Mouse (Mus musculus): ENCODE data around the gene Khnyn. TPM values are rescaled to one million over a fixed set of nuclear protein-coding genes. Genes with fewer than 3 reads are reported as not detected.
A peak's percentile ranks its signal among the peaks of the same experiment; 100 is the strongest.

Khnyn gene
- 10 to 100 TPM; 14.8 to 17.6 TPM for total RNA-seq (2021)
- long read RNA-seq, experiment 1, transcript Khnyn-201 (8 exons, 3,898 nt): major isoform, 13 of 18 reads
- long read RNA-seq, experiment 1, partial matches to known transcripts: 1 of 18 reads
- long read RNA-seq, experiment 1, other reads (novel, unspliced or antisense): 4 of 18 reads
- long read RNA-seq, experiment 2, full-length matches to known transcripts: 20 of 27 reads
- long read RNA-seq, experiment 2, partial matches to known transcripts: 6 of 27 reads
- long read RNA-seq, experiment 2, other reads (novel, unspliced or antisense): 1 of 27 reads

DNA sequence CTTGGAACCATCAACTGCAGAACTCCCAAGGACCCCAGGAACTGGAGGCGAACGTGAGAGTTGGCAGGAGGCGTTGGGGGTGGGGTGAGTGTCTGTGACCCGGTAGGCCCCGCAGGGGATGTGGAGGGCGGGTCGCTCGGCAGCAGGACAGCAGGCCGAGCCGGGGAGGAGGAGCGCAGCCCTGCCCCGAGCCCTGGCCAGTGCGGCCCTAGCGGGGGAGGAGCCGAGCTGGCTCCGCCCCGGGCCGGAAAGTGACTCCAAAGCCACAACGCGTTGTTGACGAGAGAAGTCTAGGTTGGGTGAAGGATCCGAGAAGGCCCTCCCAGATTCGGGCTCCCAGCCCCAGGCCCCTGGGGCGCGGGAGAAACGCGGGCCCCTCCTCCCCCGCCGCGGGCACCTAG, at the start of gene Khnyn:
TSS of gene Khnyn (plus strand) at position 235 of the 401 bp plus-strand sequence.
- peak; percentile 86 to 87 for DNase-seq (ENCODE audit: low spot score in 2 of 2)

DNA sequence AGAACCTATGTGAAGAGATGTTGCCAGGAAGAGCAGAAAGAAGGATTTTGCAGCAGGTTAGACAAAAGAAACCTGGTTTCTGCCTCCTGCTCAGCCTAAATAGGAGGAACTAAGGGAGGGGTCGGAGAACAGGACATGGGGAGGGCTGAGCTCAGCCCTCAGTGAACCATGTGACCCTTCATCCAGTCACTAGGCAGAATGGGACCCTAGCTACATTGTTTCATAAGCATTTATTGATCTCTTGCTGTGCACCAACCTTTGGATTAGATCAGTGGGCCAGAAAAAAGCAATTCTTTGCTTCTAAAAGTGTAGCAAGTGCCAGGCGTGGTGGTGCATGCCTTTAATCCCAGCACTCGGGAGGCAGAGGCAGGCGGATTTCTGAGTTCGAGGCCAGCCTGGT, 46.4 kb upstream of the Khnyn start:
- no peak for DNase-seq (ENCODE audit: low spot score in 2 of 2)

DNA sequence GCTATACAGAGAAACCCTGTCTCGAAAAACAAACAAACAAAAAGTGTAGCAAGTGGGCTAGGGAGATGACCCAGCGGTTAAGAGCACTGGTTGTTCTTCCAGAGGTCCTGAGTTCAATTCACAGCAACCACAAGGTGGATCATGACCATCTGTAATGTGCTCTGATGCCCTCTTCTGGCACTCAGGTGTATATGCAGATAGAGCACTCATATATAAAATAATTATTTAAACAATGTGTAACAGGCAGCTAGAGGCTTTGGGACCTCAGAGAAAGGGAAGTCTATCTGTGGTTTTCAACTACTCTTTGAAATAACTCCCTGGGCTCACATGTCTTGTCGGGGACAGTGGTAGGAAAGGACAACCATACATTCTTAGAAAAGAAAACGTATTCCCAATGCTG, 46.0 kb upstream of the Khnyn start:
- no peak for DNase-seq (ENCODE audit: low spot score in 2 of 2)

DNA sequence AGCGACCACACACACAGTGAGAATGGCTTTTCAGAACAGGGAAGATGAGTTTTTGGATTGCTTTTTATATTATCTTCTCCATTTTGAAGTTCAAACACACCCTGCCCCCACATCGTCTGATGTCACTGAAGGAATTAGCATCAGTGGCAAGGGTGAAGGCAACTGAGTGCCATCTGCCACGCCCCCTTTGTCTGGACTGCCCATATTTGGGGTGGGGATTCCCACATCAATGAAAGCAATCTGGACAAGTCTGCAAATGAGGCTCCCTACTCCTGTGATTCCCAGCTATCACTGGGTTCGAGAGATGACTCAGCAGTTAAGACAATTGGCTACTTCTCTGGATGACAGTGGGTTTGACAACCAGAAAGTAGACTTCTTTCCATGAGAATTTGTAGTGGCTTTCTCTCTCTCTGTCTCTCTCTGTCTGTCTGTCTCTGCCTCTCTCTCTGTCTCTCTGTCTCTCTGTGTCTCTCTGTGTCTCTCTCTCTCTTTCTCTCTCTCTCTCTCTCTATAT, 43.8 kb upstream of the Khnyn start:
- no peak for DNase-seq (ENCODE audit: low spot score in 2 of 2)

DNA sequence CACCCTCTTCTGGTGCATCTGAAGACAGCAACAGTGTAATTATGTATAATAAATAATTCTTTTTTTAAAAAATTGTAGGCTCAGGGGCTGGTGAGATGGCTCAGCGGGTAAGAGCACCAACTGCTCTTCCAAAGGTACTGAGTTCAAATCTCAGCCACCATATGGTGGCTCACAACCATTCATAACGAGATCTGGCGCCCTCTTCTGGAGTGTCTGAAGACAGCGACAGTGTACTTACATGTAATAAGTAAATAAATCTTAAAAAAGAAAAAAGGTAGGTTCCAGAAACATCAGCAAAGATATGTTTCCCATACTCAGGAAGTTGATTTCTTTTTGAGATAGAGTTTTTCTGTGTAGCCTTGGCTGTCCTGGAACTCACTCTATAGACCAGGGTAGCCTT, 42.0 kb upstream of the Khnyn start:
- no peak for DNase-seq (ENCODE audit: low spot score in 2 of 2)

DNA sequence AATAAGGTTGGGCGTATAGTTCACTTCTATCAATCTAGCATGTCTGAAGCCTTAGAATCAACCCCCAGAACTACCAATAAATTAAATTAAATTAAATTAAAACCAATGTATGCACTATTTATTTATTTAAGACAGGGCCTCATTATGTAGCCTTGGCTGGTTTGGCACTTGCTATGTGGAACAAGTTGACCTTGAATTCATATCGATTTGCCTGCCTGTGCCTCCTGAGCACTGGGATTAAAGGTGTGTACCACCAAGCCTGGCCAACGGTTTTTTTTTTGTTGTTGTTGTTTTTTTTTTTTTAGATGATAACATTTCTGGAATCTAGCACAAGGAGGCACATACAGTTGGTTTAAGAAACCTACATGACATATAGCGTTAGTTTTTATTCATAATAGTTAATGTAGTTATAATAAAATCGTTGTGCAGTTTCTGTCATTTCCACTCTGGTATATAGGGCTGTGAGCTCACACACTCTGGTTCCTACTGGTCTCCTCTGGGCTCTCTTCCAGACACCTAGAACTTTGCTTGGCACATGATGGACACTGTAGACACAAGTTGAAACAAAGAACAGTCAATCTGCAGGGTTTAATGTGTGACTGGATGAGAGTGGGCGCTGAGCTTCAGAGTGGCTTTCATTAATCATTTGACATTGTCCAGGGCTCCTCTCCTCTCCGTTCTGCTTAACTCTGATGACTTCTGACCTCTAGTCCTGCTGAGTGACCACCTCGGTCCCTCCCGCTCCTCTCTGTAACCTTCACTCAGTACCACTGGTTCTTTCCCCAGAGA, 39.0 kb upstream of the Khnyn start:
- DNase-seq (ENCODE audit: low spot score in 2 of 2): no peak

DNA sequence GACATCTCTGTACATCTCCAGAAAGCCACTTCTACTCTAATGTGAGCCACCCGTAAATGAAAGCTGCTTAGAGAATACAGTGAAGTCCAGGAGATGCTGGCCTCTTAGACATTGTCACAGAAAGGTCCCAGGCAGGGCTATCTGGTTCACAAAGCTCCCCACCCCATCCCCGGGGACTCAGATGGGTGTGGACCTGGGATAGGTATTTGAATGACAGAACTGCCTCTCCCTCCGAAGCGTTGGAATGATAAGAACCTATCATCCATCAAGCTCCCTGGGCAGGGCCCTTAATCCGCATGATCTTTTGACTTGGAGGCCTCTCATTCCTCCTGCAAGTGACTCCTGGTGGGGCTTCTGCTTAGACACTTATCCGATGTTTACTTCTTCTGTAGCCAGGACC, 33.9 kb upstream of the Khnyn start:
- no peak for DNase-seq (ENCODE audit: low spot score in 2 of 2)

DNA sequence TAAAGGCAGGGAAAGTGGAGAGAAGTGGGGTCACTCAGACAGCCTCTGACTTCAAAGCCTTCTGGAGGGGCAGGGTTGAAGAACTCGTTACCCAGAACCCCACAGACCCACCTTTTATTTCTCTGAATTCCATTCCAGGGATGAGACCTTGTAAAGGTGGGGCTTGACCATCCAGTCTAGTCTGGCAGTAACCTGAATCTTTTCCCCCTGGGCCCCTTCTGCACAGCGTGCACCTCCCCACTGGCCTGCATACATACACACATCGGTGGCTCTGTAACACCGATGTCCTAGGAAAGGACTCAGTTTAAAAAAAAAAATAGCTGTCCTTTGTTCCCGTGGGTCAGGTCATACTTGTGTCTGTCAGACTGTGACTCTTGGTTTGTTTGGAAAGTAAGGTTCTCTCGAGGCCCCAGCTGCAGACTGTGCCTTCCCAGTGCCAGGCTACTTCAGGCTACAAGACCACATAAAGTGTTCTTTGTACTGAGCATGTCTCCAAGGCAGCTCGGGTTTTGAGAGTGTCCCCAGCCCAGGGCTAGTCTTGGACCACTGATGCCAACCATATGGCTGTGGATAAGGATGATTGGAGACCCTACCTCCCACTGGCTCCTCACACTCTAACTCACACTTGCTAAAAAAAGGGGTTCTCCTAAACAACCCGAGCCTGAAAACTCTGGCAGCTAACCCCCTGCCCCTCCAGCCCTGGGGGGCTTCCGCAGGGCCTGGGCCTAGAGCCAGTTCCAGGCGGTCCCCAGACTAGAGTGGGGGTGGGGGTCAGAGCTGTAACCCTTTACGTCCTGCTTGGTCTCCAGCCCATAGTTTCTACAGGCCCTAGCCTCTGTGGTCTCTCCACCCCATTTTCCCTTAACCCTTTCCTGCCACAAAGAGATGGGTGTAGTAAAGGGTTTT, 31.8 kb upstream of the Khnyn start:
- DNase-seq (ENCODE audit: low spot score in 2 of 2): no peak

DNA sequence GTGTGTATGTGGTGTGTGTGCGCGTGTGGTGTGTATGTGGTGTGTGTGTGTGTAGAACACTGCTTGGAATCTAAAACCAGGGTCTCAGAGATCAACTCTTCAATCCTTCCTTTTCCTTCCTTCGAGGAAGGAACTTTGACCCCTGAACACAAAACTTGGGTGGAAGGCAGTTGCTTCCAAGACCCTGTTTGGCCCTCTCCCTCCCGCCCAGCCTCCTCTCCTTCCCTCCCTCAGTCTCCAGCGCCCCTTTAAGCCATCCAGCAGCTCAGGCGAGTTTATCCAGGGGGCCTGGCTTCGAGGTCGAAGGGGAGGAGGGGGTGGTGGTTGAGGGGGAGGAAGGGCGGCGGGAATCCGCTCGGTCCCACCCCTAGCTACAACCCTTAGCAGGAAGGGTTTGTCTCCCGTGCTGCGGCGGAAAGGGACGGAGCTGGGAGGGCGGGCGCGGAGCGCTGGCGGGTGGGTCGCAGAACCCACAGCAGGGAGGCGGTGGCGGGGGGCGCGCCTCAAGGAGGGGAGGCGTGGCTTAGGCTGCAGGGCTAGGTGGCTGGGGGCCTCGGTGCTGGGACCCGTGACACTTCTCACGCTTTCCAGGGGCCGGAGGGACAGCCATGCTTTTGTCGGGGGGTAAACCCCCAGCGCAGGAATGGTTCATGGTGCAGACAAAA, 31.0 kb upstream of the Khnyn start, which contains the start of gene Nynrin:
TSS of gene Nynrin (plus strand) at position 390 of the 665 bp plus-strand sequence.
- peak; percentile 35 to 56 for DNase-seq (ENCODE audit: low spot score in 2 of 2)

DNA sequence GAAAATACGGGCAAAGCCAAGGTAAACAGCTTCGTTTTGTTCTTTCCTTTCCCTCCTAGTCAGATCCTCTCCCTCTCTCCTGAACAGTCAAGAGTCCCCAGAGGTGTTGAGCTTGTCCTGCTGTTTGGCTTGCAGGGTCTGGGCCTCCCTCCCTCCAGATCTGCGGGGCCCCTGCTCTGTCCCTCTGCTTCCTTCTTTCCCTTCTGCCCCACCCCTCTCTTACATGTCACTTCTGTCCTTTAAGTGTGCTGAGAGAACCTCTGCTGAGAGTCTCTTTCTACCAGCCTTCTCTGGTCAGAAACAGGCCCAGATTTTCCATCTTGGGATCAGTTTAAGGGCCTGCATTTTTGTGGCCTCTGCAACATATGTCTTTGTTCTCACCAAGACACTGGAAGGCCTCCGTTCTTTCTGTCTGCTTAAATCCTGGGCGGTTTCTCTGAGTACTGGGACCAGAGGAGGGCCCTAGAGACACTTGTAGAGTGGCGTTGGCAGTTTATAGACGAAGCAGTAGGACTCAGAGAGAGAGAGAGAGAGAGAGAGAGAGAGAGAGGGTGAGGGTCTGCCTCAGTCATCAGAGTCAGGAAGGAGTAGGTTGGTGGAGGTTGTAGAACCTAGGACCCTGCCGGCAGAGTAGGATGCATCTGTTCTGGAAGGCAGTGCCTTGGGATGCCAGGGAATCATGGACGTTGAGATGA, 30.2 kb upstream of the Khnyn start:
- DNase-seq (ENCODE audit: low spot score in 2 of 2): no peak

DNA sequence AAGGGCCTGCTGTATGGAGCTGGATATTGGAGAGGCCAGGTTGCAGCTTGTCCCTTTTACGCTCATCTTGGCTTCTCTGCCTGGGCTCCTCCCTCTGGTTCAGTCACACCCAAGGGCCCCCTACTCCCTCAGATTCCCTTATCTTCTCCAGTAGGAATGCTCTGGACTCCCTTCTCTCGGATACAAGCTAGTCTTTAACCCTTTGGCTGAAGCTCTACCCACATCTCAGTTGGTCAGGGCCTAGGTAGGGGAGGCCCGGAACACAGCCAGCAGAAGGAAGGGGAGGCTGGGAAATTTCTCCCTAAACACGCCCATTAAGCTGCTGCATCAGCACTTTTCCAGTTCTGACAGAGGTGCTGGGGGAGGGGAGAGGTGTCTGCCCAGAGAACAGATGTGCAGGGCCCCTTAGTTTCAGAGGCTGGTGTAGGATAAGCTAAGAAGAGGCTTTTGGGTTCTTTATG, 29.6 kb upstream of the Khnyn start:
- no peak for DNase-seq (ENCODE audit: low spot score in 2 of 2)

DNA sequence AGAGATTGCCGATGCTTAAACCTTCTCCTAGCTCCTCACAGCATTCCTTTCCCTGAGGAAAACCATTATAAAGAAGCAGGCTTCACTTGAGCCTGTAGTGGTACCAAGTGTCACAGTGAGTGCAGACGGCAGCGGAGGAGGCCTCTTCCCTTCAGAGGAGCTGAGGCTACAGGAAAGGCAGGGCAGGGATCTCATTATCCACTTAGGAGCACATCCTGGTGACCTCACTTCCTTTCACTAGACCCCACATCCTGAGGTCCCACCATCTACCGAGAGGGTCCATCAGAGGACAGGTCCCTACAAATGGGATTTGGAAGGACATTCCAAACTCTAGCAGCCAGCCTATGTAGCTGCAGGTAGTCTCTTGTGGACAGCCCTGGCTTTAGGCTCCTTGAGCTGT, 27.2 kb upstream of the Khnyn start:
- DNase-seq (ENCODE audit: low spot score in 2 of 2): no peak

DNA sequence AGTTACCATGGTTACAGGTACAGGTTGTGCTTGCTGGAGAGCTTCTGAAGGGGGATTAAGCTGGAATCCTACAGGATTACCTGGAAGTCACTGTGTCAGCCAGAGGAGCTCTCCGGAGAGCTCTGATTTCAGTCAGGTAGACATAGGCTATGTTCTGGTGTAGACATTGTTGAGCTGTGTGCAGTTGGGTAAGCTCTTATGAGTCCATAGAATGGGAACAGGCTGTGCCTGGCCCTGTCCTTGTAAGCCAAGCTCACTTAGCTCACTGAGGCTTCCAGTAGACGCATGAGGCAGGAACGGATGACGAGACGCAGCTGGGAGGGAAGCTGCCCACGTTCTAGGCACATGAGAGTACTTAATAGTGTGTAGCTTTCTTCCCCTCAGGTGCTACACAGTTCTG, 22.6 kb upstream of the Khnyn start:
- DNase-seq (ENCODE audit: low spot score in 2 of 2): no peak

DNA sequence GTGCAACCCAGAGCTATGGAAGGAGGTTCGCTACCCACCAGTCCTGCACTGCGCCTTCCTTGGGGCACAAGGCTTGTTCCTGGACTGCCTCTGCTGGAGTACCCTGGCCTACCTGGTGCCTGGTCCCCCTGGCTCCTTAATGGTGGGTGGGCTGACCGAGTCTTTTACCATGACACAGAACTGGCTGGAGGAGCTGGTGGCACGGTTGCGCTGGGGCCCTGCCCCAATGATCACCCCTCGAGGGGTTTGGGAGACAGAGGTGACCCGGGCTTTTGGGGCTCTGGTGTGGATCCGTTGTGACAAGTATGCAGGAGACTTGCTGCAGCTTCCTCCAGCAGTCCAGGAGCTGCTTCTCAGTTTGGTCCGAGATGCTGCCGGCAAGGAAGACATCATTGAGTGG, 21.8 kb upstream of the Khnyn start:
- DNase-seq (ENCODE audit: low spot score in 2 of 2): no peak

DNA sequence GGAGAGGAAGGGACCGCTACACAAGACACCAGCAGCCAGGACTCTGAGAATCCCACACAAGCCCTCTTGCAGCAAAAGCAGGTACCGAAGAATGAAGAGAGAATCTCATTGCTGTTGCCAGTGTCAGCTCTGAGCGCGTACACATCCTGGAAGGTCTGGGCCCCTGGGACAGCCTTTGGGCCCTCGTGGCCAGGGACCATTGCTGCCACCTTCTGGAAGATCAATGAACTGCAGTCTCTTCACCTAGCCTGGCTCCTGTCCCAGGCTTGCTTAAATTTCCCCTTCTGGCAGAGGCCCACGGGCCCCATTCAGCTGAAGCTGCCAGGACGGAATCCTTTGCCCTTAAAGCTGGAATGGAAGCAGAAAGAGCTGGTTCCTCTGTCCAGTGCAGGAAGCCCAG, 21.0 kb upstream of the Khnyn start:
- peak; percentile 71 to 72 for DNase-seq (ENCODE audit: low spot score in 2 of 2)

DNA sequence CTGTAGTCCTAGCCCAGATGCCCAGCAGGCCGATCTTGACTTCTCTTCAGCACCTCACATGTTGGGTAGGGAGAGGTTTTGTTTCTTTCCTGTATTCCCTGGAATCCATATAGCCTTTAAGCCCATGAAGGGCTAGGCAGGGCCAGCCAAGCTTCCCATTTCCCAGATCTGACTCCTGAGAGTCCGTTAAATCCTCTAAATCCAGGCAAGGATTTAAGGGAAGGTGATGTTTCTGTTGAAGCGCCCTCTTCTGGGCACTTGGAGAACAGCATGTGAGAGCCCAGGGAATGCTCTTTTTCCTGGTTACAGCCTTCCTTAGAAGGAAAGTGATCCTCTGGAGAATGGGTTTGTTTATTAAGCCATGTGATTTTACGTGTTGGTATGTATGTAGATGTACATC, 17.8 kb upstream of the Khnyn start:
- DNase-seq (ENCODE audit: low spot score in 2 of 2): peak; percentile 54 to 58

DNA sequence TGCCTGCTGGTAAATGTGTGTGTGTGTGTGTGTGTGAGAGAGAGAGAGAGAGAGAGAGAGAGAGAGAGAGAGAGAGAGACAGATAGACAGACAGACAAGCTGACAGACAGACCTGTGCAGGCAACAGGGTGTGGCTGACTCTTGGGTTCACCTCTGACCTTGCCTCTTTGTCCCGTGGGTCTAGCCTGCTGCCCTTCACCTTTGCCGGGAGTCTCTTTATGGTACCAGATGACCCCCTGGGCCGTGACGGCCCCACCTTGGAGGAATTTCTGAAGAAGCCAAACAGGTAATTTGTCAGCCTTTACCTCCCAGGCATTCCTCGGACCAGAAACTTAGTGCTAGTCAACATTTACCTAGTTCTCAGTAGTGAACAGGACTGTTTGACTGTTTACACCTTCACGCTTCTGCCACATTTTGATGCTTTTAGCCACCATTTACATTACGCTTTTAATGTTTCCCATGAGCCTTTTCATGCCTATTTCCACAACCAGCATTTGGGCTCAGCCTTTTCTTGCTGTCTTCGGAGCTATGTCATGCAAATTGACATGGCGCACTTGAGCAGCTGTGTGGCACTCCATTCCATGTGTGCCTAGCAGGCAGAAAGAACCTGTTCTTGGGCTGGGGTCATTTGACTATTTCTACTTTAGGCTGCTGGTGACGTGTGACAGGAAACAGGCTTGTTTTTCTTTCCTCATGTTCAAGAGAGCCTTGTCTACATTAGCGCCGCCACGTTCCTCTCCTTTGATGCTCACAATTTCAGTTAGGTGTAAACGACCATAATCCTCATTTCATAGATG, 16.3 kb upstream of the Khnyn start:
- DNase-seq (ENCODE audit: low spot score in 2 of 2): no peak

DNA sequence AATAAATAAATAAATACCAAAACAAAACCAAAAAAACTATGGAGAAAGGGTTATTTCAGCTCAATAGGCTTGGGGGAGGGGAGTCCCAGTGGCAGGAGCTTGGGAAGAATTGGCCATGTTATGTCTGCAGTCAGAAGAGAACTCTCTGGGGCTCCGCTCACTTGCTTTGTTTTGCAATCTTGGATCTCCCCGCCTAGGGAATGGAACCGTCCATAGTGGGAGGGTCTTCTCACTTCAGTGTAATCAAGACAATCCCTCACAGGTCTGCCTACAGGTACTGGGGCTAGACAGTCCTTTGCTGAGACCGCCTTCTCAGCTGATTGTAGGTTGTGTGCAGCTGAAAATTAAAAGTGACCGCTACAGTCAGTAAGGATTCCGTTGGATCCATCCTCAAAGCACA, 15.2 kb upstream of the Khnyn start:
- DNase-seq (ENCODE audit: low spot score in 2 of 2): no peak

DNA sequence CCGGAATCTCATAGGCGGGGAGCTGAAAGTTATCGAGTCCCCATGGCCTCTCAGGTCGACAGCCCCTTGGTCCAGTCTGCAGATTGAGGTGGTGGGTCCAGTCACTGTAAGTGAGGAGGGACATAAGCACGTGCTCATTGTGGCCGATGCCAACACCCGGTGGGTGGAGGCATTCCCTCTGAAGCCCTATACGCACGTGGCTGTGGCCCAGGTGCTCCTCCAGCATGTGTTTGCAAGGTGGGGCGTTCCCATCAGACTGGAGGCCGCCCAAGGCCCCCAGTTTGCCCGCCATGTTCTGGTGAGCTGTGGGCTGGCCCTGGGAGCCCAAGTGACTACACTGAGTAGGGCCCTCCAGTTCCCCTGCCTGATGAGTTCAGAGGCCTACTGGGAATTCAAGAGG, 12.7 kb upstream of the Khnyn start:
- no peak for DNase-seq (ENCODE audit: low spot score in 2 of 2)

Data from adrenal gland, adult 18-20 months (tissue).